Mouse (Mus musculus): ENCODE measurements around the gene Chit1.
A peak's percentile ranks its signal among the peaks of the same experiment; 100 is the strongest.

The Chit1 gene

GRCm38 (mm10) chr1:134079477-134080163, 31.4 kb upstream of the Chit1 start:
- DNase-seq: no peak

GRCm38 (mm10) chr1:134080406-134080805, 30.6 kb upstream of the Chit1 start:
- DNase-seq: no peak

- DNase-seq: no peak
Measured at GRCm38 (mm10) chr1:134080881-134081450, 30.1 kb upstream of the Chit1 start.

GRCm38 (mm10) chr1:134082987-134083516, 28.0 kb upstream of the Chit1 start:
- DNase-seq: no peak

GRCm38 (mm10) chr1:134083676-134084075, 27.4 kb upstream of the Chit1 start:
- DNase-seq: no peak

GRCm38 (mm10) chr1:134084128-134084527, 26.9 kb upstream of the Chit1 start:
- DNase-seq: no peak

- no peak for DNase-seq
Measured at GRCm38 (mm10) chr1:134086017-134086416, 25.0 kb upstream of the Chit1 start.

- no peak for DNase-seq
Measured at GRCm38 (mm10) chr1:134086811-134087398, 24.1 kb upstream of the Chit1 start.

- DNase-seq: no peak
Measured at GRCm38 (mm10) chr1:134089074-134089473, 22.0 kb upstream of the Chit1 start.

GRCm38 (mm10) chr1:134091851-134092250, 19.2 kb upstream of the Chit1 start:
- DNase-seq: no peak

GRCm38 (mm10) chr1:134092368-134092767, 18.7 kb upstream of the Chit1 start:
- DNase-seq: no peak

GRCm38 (mm10) chr1:134092852-134093770, 17.9 kb upstream of the Chit1 start:
- peak; percentile 88 to 90 for DNase-seq

- peak; percentile 59 to 64 for DNase-seq
Measured at GRCm38 (mm10) chr1:134093771-134094526, 17.1 kb upstream of the Chit1 start.

GRCm38 (mm10) chr1:134095033-134095612, 15.9 kb upstream of the Chit1 start:
- DNase-seq: no peak

GRCm38 (mm10) chr1:134095721-134096120, 15.3 kb upstream of the Chit1 start:
- no peak for DNase-seq

- DNase-seq: no peak
Measured at GRCm38 (mm10) chr1:134096264-134096934, 14.6 kb upstream of the Chit1 start.

GRCm38 (mm10) chr1:134097080-134097855, 13.8 kb upstream of the Chit1 start:
- no peak for DNase-seq

- DNase-seq: no peak
Measured at GRCm38 (mm10) chr1:134097956-134098725, 12.9 kb upstream of the Chit1 start.

GRCm38 (mm10) chr1:134098726-134099515, 12.1 kb upstream of the Chit1 start:
- DNase-seq: peak; percentile 43 to 55
